Mouse (Mus musculus) gonadal fat pad, adult 2 months (tissue): Measurements from ENCODE around the gene Tdpoz1. TPM values are rescaled to one million over a fixed set of nuclear protein-coding genes. Genes with fewer than 3 reads are reported as not detected.
"Not testable (repeated sequence)": the region's sequence is repeated elsewhere in the genome, so short reads cannot be mapped to it uniquely, and the experiment has no call there.

Source experiments
- DNase-seq: peaks from one replicate; pipeline ENCODE4 v3.0.0-alpha.2; 2012; ENCODE audit warnings: low read depth
- polyA plus RNA-seq: library from polyadenylated mRNA; depleted of rRNA; stranded (reverse); fragments of >200 nt; gene quantifications from 2 replicates; pipeline ENCODE4 v1.2.3, GENCODE M21; 2012; rRNA removed

Gene Tdpoz1
- polyA plus RNA-seq, result not detected in 2 replicates

GRCm38 (mm10) chr3:93676210-93676609 is at the start of gene Tdpoz1:
Tdpoz1 (minus strand) TSS chr3:93676310.
- not testable (repeated sequence) for DNase-seq

- DNase-seq, result not testable (repeated sequence)
These were observed 33.0 kb upstream of the Tdpoz1 start for GRCm38 (mm10) chr3:93708969-93709637.

- DNase-seq, result not testable (repeated sequence)
These were observed 16.9 kb upstream of the Tdpoz1 start, which contains the start of gene Gm37596 for GRCm38 (mm10) chr3:93692970-93693369. Gm37596 (minus strand) TSS chr3:93693070.

- DNase-seq, result not testable (repeated sequence)
These were observed 5.2 kb downstream of the Tdpoz1 start for GRCm38 (mm10) chr3:93670805-93671503.

- no peak for DNase-seq
These were observed 21.9 kb downstream of the Tdpoz1 start for GRCm38 (mm10) chr3:93654260-93654659.

GRCm38 (mm10) chr3:93652586-93652985 is 23.5 kb downstream of the Tdpoz1 start, which contains the start of gene Tdpoz2:
Tdpoz2 (minus strand) TSS chr3:93652686.
- no peak for DNase-seq

GRCm38 (mm10) chr3:93630917-93631714 is 45.0 kb downstream of the Tdpoz1 start:
- not testable (repeated sequence) for DNase-seq

Other genes starting within 250 kb of the Tdpoz1 start
- gene Tchh, start 234.0 kb downstream of the Tdpoz1 start, polyA plus RNA-seq, result 0.50 and 2.1 TPM in 2 replicates
- 0.11 and 0.32 TPM in 2 replicates for gene Tchhl1, start 207.6 kb downstream of the Tdpoz1 start, polyA plus RNA-seq
- 596 and 600 TPM in 2 replicates for gene S100a11, start 155.8 kb downstream of the Tdpoz1 start, polyA plus RNA-seq
- 99.9 and 141 TPM in 2 replicates for gene S100a10, start 121.2 kb downstream of the Tdpoz1 start, polyA plus RNA-seq
- gene Tdpoz2, start 23.6 kb downstream of the Tdpoz1 start, polyA plus RNA-seq, result not detected in 2 replicates
- gene Gm37596, start 16.8 kb upstream of the Tdpoz1 start, polyA plus RNA-seq, result not detected in 2 replicates
- gene Gm5773, start 96.7 kb upstream of the Tdpoz1 start, polyA plus RNA-seq, result not detected in 2 replicates
- gene Tdpoz4, start 120.1 kb upstream of the Tdpoz1 start, polyA plus RNA-seq, result not detected in 2 replicates
- not detected in 2 replicates for gene Tdpoz3, start 149.7 kb upstream of the Tdpoz1 start, polyA plus RNA-seq